8 mouse cellular contexts compared by ENCODE assay signal in genomic region chr17:17837919-17838701, GRCm38 (mm10). TPM values are rescaled to one million over a fixed set of nuclear protein-coding genes. Genes with fewer than 3 reads are reported as not detected.
A peak's percentile ranks its signal among the peaks of the same experiment; 100 is the strongest.
DNase-seq lines count a peak whose midpoint lies in the region; ATAC-seq lines count a peak whose summit lies in the region.

No protein-coding gene starts in this region.

- peak overlapping the region; percentile 77 for H3K4me2 ChIP-seq in hindbrain, embryonic 15.5 days

- no peaks in the 10 kb centered on the region for H3K27me3 ChIP-seq in hindbrain, embryonic 15.5 days

- H3K9me3 ChIP-seq in hindbrain, embryonic 15.5 days: no peaks in the 10 kb centered on the region

- peak; percentile 93 for DNase-seq in T-cell, adult 2 months (ENCODE audit: low spot score)
- DNase-seq in cerebellum, postnatal 36 days: peak; percentile 95
- DNase-seq in frontal cortex, postnatal 36 days (ENCODE audit: low spot score in 2 of 2): peak; percentile 94 to 97
- peak; percentile 90 to 94 for DNase-seq in left cerebral cortex, adult 18-20 months (ENCODE audit: low spot score in 2 of 2)
- DNase-seq in right cerebral cortex, adult 18-20 months: peak; percentile 97
- peak; percentile 80 for DNase-seq in urinary bladder, postnatal 10 days (ENCODE audit: low spot score)

- H3K9ac ChIP-seq in hindbrain, embryonic 15.5 days: peak overlapping the region; percentile 60

- peaks cover 7% of the 10 kb centered on the region; the same call in 1 of the 2 replicates for H3K79me2 ChIP-seq in macrophage (ENCODE audit: inconsistent target)

- H3K36me3 ChIP-seq in hindbrain, embryonic 15.5 days: 0 out of 2 replicates have a peak, but pooled peaks cover 2% of the 10 kb centered on the region
- H3K36me3 ChIP-seq in macrophage (ENCODE audit: inconsistent target): no peaks in the 10 kb centered on the region

- peak overlapping the region; percentile 88 for H3K27ac ChIP-seq in hindbrain, embryonic 15.5 days (replicated peaks)
- H3K27ac ChIP-seq in macrophage: peak overlapping the region; percentile 88

- peaks cover 53% of the 10 kb centered on the region for H3K4me1 ChIP-seq in hindbrain, embryonic 15.5 days (replicated peaks)

- under 1% methylated on average over 43 of the region's 43 CpGs for WGBS in hindbrain, embryonic 15.5 days
- 1% methylated on average over 41 of the region's 43 CpGs for WGBS in macrophage (ENCODE audit: missing documents)

- peak overlapping the region; percentile 46 for H3K4me3 ChIP-seq in hindbrain, embryonic 15.5 days
- peak overlapping the region; percentile 80 for H3K4me3 ChIP-seq in macrophage (ENCODE audit: inconsistent target)

- peak; percentile 98 for ATAC-seq in hindbrain, embryonic 15.5 days (ENCODE audit: low FRiP score, low read depth)

RNA-seq across cellular contexts. Expression of gene Spaca6, which starts 11.2 kb away (rescaled TPM):
- 25.5 and 28.3 TPM in 2 replicates for polyA plus RNA-seq in hindbrain, embryonic 15.5 days (2015; fragmentation: Nextera tagmentation; extraction: Ambion mirVana)
- 10 to 100 TPM; 81.6 to 81.8 TPM for total RNA-seq in left cerebral cortex, adult 18-20 months (2021)
- 100 to 1,000 TPM in 7 of 26 experiments, 10 to 100 TPM in 19; 15.1 to 273 (median 57.3) TPM for total RNA-seq in macrophage (2018; cell fraction: chromatin; rRNA removed)
- total RNA-seq in macrophage (2018; cell fraction: cytosol; rRNA removed): 1 to 10 TPM in 23 of 26 experiments, under 1 TPM in 3; 0.82 to 7.7 (median 2.2) TPM
- 100 to 1,000 TPM in 7 of 26 experiments, 10 to 100 TPM in 19; 22.2 to 176 (median 70.3) TPM for total RNA-seq in macrophage (2018; cell fraction: nucleus; rRNA removed)
- polyA plus RNA-seq in macrophage (2018): 0.64 to 1.0 TPM (median 0.86 TPM) in 3 replicates

RNA-seq across cellular contexts. Expression of gene Has1, which starts 16.9 kb away (rescaled TPM):
- 1.1 TPM in 2 replicates for polyA plus RNA-seq in hindbrain, embryonic 15.5 days (2015; fragmentation: Nextera tagmentation; extraction: Ambion mirVana)
- total RNA-seq in left cerebral cortex, adult 18-20 months (2021): 1 to 10 TPM in 1 of 2 experiments, under 1 TPM in 1; 0.67 to 1.4 TPM
- not detected for total RNA-seq in macrophage (2018; cell fraction: chromatin; rRNA removed)
- total RNA-seq in macrophage (2018; cell fraction: cytosol; rRNA removed): under 1 TPM in 1 of 26 experiments, not detected in 25; 0.07 TPM
- total RNA-seq in macrophage (2018; cell fraction: nucleus; rRNA removed): not detected
- polyA plus RNA-seq in macrophage (2018): not detected in 3 replicates

RNA-seq across cellular contexts. Expression of gene Fpr1, which starts 45.6 kb away (rescaled TPM):
- polyA plus RNA-seq in hindbrain, embryonic 15.5 days (2015; fragmentation: Nextera tagmentation; extraction: Ambion mirVana): 0.18 and 0.31 TPM in 2 replicates
- total RNA-seq in left cerebral cortex, adult 18-20 months (2021): not detected
- total RNA-seq in macrophage (2018; cell fraction: chromatin; rRNA removed): 10 to 100 TPM in 9 of 26 experiments, 1 to 10 TPM in 5, not detected in 12; 1.2 to 66.2 (median 17.9) TPM
- 100 to 1,000 TPM in 1 of 26 experiments, 10 to 100 TPM in 12, 1 to 10 TPM in 5, under 1 TPM in 8; 0.22 to 148 (median 21.1) TPM for total RNA-seq in macrophage (2018; cell fraction: cytosol; rRNA removed)
- total RNA-seq in macrophage (2018; cell fraction: nucleus; rRNA removed): 100 to 1,000 TPM in 4 of 26 experiments, 10 to 100 TPM in 9, 1 to 10 TPM in 7, under 1 TPM in 2, not detected in 4; 0.45 to 175 (median 38.1) TPM
- polyA plus RNA-seq in macrophage (2018): 1.2 to 2.3 TPM (median 2.2 TPM) in 3 replicates

RNA-seq across cellular contexts. Expression of gene Fpr2, which starts 49.5 kb away (rescaled TPM):
- polyA plus RNA-seq in hindbrain, embryonic 15.5 days (2015; fragmentation: Nextera tagmentation; extraction: Ambion mirVana): 0.18 TPM in 1 of 2 replicates, not detected in the other
- total RNA-seq in left cerebral cortex, adult 18-20 months (2021): not detected
- 100 to 1,000 TPM in 5 of 26 experiments, 10 to 100 TPM in 9, 1 to 10 TPM in 5, under 1 TPM in 1, not detected in 6; 0.90 to 166 (median 23.0) TPM for total RNA-seq in macrophage (2018; cell fraction: chromatin; rRNA removed)
- total RNA-seq in macrophage (2018; cell fraction: cytosol; rRNA removed): 100 to 1,000 TPM in 1 of 26 experiments, 10 to 100 TPM in 12, 1 to 10 TPM in 7, under 1 TPM in 6; 0.42 to 112 (median 26.0) TPM
- total RNA-seq in macrophage (2018; cell fraction: nucleus; rRNA removed): 100 to 1,000 TPM in 9 of 26 experiments, 10 to 100 TPM in 8, 1 to 10 TPM in 8, not detected in 1; 1.5 to 475 (median 44.9) TPM
- polyA plus RNA-seq in macrophage (2018): 1.1 to 6.3 TPM (median 2.6 TPM) in 3 replicates

RNA-seq across cellular contexts. Expression of gene Fpr3, which starts 49.5 kb away (rescaled TPM):
- not detected in 2 replicates for polyA plus RNA-seq in hindbrain, embryonic 15.5 days (2015; fragmentation: Nextera tagmentation; extraction: Ambion mirVana)
- total RNA-seq in left cerebral cortex, adult 18-20 months (2021): not detected
- total RNA-seq in macrophage (2018; cell fraction: chromatin; rRNA removed): under 1 TPM in 1 of 26 experiments, not detected in 25; 0.59 TPM
- total RNA-seq in macrophage (2018; cell fraction: cytosol; rRNA removed): not detected
- total RNA-seq in macrophage (2018; cell fraction: nucleus; rRNA removed): under 1 TPM in 1 of 26 experiments, not detected in 25; 0.46 TPM
- polyA plus RNA-seq in macrophage (2018): not detected in 3 replicates

Comparison
In these comparisons a context has a peak if more than half of its experiments do, and no peak if none do; other contexts are left out.
1. Peak in every context shown above with its lines: DNase-seq, ATAC-seq, H3K4me3 ChIP-seq and H3K27ac ChIP-seq.
2. RNA of gene Spaca6, which starts 11.2 kb away (polyA plus RNA-seq): 25.5 to 28.3 TPM in hindbrain, embryonic 15.5 days; 0.64 to 1.0 TPM in macrophage; every median in the first group is over 10 times any median in the second.